Mouse (Mus musculus) left cerebral cortex, adult 9 months (tissue): ENCODE results near the gene Dynlt3.
"Not testable (repeated sequence)": the region's sequence is repeated elsewhere in the genome, so short reads cannot be mapped to it uniquely, and the experiment has no call there.

Experiments used
- DNase-seq, 2 experiments: peaks; one replicate each; pipeline ENCODE4 v3.0.0; 2022; ENCODE audit warnings: low spot score in 2 of 2

Dynlt3 gene

DNA sequence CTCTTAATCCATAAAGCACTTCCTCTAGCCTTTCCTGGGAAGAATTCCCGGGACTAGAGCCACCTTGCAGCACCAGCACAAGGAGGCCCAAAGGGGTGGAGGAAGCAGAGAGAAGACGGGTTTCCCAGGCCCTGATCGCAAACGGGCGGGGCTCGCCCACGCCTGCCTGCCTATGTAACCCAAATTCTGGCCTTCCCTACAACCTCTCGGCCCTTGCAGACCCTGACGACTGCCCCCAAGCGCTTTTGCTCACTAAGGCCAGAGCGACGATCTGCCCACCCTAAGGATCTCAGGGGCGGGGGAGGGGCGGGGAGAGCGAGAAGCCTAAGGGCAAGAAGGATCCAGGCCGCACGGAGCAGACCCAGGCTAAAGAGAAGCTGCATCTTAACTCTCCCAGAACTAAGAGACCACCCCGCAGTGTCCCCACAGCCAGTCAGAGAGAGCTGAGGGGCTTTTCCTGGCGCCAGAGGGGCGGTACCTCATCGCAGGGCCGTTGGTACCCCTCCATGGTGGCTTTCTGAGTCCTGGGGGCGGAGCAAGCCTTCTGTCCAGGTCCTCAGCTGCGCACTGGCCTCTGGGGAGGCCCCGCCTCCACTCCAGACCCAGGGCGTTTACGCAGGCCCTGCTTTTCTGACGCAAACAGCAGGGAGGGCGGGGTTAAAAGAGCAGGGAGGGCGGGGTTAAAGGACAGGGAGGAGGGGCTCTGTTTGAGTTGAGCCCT lies at the start of gene Dynlt3:
Gene Dynlt3 (minus strand): TSS at position 613 of the 721 bp plus-strand sequence.
- peak; percentile 31 to 71 for DNase-seq

DNA sequence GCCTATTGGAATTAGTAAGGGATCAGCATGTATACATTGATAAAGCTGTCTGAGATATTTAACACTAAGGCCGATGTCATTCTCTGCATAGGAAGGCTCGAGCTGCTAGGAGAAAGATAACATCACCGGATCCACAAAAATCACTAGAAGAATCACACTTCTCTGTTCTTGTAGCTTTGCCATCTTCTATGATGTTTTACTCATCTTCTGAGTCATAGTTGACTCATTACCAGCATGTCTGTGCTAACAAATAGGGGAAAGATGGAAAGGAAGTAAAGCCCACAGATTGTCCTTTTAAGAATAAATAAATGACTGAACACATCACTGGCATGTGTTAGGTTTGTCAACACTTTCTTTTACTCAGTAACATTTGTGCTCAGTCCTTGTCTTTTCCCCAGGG lies 37.0 kb upstream of the Dynlt3 start:
- DNase-seq: no peak

DNA sequence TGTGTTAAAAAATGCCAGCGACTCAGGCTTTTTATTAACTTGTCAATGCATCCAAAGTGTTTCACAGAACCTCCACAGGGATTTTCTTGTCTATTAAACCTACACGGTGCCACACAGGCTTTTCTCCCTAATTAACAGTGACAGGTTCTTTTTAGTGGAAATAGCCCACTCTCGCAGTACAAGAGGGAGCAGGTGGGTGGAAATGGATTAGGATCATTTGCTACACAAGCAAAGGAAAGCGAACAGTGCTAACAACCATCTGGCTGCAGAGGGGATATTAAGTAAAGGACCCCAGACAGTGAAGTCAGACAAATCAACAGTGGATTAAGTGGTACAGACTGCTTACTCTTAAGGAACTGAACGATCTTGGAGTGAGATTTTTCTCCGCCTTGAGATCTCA lies 33.2 kb upstream of the Dynlt3 start:
- DNase-seq: no peak

DNA sequence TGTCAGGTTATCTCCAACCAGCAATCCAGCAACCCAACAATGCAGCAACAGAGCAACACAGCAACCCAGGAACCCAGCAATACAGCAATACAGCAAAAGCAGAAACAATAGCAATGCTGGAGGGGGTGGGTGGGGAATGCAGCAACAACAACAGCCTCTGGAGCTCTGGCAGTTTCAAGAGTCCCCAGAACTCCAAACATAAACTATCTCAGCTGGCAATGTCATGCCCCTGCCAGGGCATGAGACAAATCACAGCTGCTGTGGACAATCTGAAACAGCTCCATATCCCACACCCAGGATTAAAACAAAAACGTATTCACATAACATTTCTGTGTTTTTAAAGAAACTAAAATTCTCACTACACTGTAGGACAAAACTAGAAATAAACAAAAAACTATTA lies 9.2 kb upstream of the Dynlt3 start:
- no peak for DNase-seq

DNA sequence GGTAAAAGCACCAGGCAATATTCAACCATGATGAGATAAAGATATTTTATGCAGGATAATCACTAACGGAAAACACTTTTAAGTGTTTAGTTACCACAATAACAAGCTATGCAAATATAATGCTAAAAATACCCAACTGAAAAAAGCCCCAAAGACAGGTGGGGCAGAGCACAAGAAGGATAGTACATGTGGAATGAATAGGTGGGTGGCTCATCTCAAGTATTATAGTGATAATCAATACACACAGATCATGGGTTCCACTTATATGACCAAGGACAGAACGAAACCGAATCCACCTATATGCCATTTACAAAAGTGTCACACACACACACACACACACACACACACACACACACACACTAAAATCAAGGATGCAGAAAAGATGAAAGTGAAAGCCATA lies 8.6 kb upstream of the Dynlt3 start:
- no peak for DNase-seq

DNA sequence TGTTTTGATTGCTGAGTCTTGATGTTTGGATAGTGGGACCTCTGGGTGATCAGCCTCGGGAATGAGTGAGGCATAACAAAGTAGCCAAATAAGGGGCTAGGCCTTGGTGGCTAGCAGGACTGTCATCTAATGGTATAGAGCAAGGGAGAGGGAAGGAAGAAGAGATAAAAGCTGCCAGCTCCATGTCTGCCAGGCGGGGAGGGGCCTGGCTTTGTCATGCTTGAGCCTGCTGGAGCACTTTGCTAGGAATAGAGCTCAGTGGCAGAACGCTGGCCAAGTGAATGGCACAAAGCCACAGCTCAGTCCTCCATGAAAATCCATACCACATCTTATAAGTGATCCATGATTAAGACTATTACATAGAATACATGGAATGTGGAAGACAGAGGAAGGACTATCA lies 10.0 kb downstream of the Dynlt3 start:
- no peak for DNase-seq

DNA sequence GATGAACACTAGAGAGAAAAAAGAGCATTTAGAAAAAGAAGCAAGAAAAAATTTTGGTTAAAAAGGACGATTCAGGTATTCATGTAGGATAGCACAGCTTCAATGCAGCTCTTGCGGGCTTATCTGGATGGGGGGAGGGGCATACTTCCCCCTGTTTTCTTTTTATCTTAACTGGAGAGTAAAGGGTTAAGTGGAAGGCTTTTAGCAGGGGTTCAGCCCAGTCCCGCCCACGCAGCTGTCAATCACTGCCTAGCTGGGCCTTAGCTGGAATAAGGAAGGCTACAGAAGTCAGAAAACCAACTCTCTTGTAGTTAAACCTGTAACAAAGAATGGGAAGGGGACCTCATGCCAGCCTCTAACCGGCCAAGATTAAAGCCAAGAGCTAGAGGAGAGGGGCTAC lies 22.2 kb downstream of the Dynlt3 start:
- not testable (repeated sequence) for DNase-seq

DNA sequence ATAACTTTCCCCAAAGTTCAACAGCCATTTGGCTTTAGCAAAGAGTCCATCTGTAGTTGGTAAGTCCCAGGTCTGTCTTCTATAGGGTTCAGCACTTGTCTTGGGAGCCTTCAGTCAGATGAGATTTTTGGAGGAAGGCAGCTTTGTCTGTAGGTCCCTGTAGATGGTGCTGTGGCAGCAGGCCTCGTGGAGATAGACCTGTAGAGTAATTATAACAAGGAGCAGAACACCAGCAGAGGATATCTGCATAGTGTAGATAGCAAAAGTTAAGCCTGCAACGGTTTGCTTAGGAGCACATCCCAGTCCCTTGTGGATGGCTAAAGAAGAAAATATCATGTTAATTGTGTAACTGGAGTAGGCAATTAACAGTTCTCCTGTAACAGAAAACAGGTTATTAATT lies 22.7 kb downstream of the Dynlt3 start:
- peak in 1 of 2 experiments; percentile 4 for DNase-seq
